In genomic region chr3:27861601-27862000, GRCm38 (mm10) we compare ENCODE assay signal across 10 mouse cellular contexts. TPM values are rescaled to one million over a fixed set of nuclear protein-coding genes. Genes with fewer than 3 reads are reported as not detected.
DNase-seq lines count a peak whose midpoint lies in the region; TF ChIP-seq lines count a peak whose summit lies in the region.
"Had no signal": no experiment of that assay in that cellular context is flagged by ENCODE, and none has a peak within 500 bp of the region (broad histone marks: within the 10 kb centered on the region; RNA-seq: fewer than 3 reads in every experiment).

No protein-coding gene starts in this region.

- H3K4me1 ChIP-seq in kidney, adult 2 months (ENCODE audit: control insufficient read depth, insufficient read depth, low read length), result peaks cover 12% of the 10 kb centered on the region

- no peaks in the 10 kb centered on the region for H3K27me3 ChIP-seq in kidney, adult 2 months (replicated peaks; ENCODE audit: control insufficient read depth, insufficient read depth, low read length)
- H3K27me3 ChIP-seq: liver, embryonic 15.5 days had no signal

- no peak for TF ChIP-seq POLR2A in kidney, adult 2 months (IDR thresholded peaks at IDR 0.05; ENCODE audit: low read depth, low read length)

- no peak overlapping the region for H3K4me3 ChIP-seq in kidney, adult 2 months (ENCODE audit: insufficient read depth, low read depth, low read length)
- H3K4me3 ChIP-seq: liver, embryonic 15.5 days had no signal

- no peak overlapping the region for H3K27ac ChIP-seq in kidney, adult 2 months (ENCODE audit: insufficient read depth, low read depth, low read length)
- H3K27ac ChIP-seq: liver, embryonic 15.5 days had no signal

- WGBS in kidney, adult 2 months, result 50% methylated on average over 6 of the region's 6 CpGs

- peak; percentile 36 for DNase-seq in layer of hippocampus, adult 11-12 months (ENCODE audit: low spot score)
- no peak for DNase-seq in layer of hippocampus, adult 9-10 months (ENCODE audit: low spot score)
- DNase-seq in adrenal gland, postnatal 36 days, result peak; percentile 90 to 92
- DNase-seq in gastrocnemius, adult 8-10 months (ENCODE audit: low spot score in 2 of 2), result peak; percentile 29 to 42
- peak; percentile 86 for DNase-seq in kidney, adult 2 months
- DNase-seq in lung, postnatal 10 days, result peak; percentile 59
- DNase-seq in urinary bladder, postnatal 4 days (ENCODE audit: low spot score in 2 of 2), result peak; percentile 38 to 69
- no peak for DNase-seq in yolk sac, embryonic 10.5 days (ENCODE audit: low spot score)

- H3K36me3 ChIP-seq in kidney, adult 2 months (ENCODE audit: control insufficient read depth, insufficient read depth, low read length), result no peaks in the 10 kb centered on the region
- H3K36me3 ChIP-seq: liver, embryonic 15.5 days had no signal

- no peak for TF ChIP-seq CTCF in kidney, adult 2 months (conservative IDR thresholded peaks at IDR 0.05; ENCODE audit: insufficient read depth, insufficient read length, low read depth, low read length)

RNA-seq across cellular contexts. Expression of gene Tmem212, which starts 34.6 kb away (rescaled TPM):
- not detected for total RNA-seq in adrenal gland, postnatal 36 days (2021)
- total RNA-seq in gastrocnemius, adult 8-10 months (2022), result not detected
- not detected in 2 replicates for polyA plus RNA-seq in kidney, adult 2 months (2012; rRNA removed)
- total RNA-seq: ES-E14 had no signal
- polyA plus RNA-seq: liver, embryonic 15.5 days had no signal

Comparison
In these comparisons a context has a peak if more than half of its experiments do, and no peak if none do; other contexts are left out.
1. DNase-seq: peak in layer of hippocampus, adult 11-12 months (single experiment), adrenal gland, postnatal 36 days (2 of 2), gastrocnemius, adult 8-10 months (2 of 2), kidney, adult 2 months (single experiment), lung, postnatal 10 days (single experiment) and urinary bladder, postnatal 4 days (2 of 2); none in layer of hippocampus, adult 9-10 months (single experiment) and yolk sac, embryonic 10.5 days (single experiment).